Mouse (Mus musculus) testis, adult 2 months (tissue): ENCODE measurements around the gene Med24.

Source experiments
- CTCF ChIP-seq: fragments of 200-500 bp; IDR thresholded peaks from 2 replicates; pipeline ENCODE4 v1.5.1; 2012; ENCODE audit warnings: low read depth, mild to moderate bottlenecking, inconsistent platforms, low read length, moderate library complexity; ENCODE audit not compliant: control insufficient read depth, insufficient read depth, insufficient replicate concordance
- POLR2A ChIP-seq: fragments of 200-500 bp; IDR thresholded peaks from 2 replicates; pipeline ENCODE4 v1.6.1; 2012; ENCODE audit warnings: low read depth, mild to moderate bottlenecking, inconsistent platforms, low read length, moderate library complexity; ENCODE audit not compliant: control insufficient read depth

GRCm38 (mm10) chr11:98752562-98753140 is 23.4 kb upstream of the Med24 start:
- TF ChIP-seq CTCF (no peak), POLR2A (no peak)
